Mouse (Mus musculus): ENCODE measurements at regions not wholly inside any gene's neighbourhood (a gene's known extent, or its start where the extent isn't known, plus 50 kb on each side); places are given as distances from the start of the nearest gene placed in this dataset. TPM values are rescaled to one million over a fixed set of nuclear protein-coding genes. Genes with fewer than 3 reads are reported as not detected.

- DNase-seq (ENCODE audit: low spot score), result no peak
- 66% methylated on average over 4 of the region's 4 CpGs for WGBS
- no peaks in the 10 kb centered on the region for H3K27me3 ChIP-seq (replicated peaks; ENCODE audit: insufficient read depth, low read length)
- H3K27ac ChIP-seq (ENCODE audit: low read length), result no peak overlapping the region
- no peaks in the 10 kb centered on the region for H3K9me3 ChIP-seq (ENCODE audit: low read length)
- no peaks in the 10 kb centered on the region for H3K36me3 ChIP-seq (ENCODE audit: insufficient read depth, low read length)
- H3K4me1 ChIP-seq (ENCODE audit: insufficient read depth, low read depth, low read length), result no peaks in the 10 kb centered on the region
- TF ChIP-seq CTCF (IDR thresholded peaks at IDR 0.05), result no peak
- no peak for TF ChIP-seq EP300 (IDR thresholded peaks at IDR 0.05)
- ATAC-seq, result no peak
- no peak overlapping the region for H3K9ac ChIP-seq (replicated peaks; ENCODE audit: low read depth)
- H3K4me2 ChIP-seq (replicated peaks; ENCODE audit: low read depth, low read length), result no peak overlapping the region
- no peak overlapping the region for H3K4me3 ChIP-seq (ENCODE audit: low read depth, low read length)
These were observed 55.4 kb upstream of the Lrrn1 start for GRCm38 (mm10) chr6:107474125-107474524.

Small RNAs in the stretch of these regions (microRNA-seq; reads per million reads assigned to microRNA genes)
- not detected for gene Gm27690
